Mouse (Mus musculus): Measurements from ENCODE around the gene Senp1.

Senp1 gene

DNA sequence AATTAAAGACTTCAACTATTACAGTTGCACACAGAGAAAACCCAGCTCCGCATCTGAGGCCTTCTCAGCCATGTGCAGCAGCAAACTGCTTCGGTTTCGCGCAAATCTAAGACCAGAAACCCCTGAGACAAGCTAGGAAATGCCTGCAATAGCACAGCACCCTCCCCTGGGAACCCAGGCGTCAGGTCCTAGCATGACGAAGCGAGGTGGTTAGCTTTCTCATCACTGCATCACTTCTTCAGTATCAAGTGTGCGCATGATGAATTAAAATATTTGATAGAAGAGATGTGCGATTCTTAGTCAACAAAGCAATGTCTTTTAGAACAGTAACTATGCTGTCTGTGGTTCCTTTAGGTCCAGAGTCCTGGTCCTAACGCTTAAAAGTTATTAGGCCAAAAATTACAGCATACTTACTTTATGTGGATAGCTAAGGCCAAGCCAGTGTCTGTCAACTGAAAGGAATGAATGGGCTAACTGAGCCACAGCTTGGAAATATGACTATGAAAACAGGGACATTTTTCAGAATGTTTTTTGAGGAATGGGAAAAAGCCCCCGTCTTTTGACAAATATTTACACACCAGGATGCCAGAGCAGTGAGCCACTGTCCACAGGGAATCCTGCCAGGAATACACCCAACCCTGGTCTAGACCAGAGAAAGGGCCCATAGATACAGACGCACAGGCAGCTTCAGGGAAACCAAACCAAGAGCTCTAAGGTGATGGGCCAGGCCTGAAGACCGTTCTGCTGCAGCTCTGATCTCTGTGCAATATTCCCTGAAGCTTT is 44.4 kb downstream of the Senp1 start:
- DNase-seq (ENCODE audit: low spot score in 2 of 2) = no peak

DNA sequence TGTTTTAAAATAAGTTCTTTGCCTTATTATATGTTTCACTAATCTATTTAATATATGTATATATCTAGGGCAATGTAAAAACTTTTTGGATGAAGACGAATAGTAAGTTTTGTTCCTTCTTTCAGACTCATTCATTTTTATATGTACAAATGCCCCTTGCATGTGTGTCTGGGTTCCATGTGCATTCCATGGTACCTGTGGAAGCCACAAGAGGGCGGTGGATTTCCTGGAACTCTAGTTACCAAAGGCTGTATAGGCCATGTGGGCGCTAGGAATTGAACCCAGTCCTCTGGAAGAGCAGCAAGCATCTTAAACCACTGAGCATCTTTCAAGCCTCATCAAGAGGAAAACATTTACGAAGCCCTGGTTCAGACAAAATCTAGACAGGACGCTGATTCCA is 49.2 kb downstream of the Senp1 start:
- no peak for DNase-seq (ENCODE audit: low spot score in 2 of 2)

DNA sequence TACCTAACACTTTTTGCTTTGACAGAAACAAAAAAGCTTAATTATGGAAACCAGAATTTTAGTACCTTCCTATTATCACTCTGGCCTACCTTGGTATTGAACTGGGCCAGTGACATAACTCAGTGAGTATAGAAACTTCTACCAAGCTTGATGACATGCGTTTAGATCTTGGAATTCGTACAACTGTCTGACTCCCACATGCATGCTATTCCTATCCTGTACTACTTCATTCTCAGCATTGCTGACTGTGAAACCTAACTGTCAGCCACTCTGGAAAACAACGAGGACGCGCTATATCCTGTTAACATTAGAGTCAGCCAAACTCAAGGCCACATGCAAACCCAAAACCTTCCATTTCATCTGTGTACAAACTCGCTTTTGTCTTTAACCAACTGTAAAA is 49.6 kb downstream of the Senp1 start:
- DNase-seq (ENCODE audit: low spot score in 2 of 2) = no peak

DNA sequence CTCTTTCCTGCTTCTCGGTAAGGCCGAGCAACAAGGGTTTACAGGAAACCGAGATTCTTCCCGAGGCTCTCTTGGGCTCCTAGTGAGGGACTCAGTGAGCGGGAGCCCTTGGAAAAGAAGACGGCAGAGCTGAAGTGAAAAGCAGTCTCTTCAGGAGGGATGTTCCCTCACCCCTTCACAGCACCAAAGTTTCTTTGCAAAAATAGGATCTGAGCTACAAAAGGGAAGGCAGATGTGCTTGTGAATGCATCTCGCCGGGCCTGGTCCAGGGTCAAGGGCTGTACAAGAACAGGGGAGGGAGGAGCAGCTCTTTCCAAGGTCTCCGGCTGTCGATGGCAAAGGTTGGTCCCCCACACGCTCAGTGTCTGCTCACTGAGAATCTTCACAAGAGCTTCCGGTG is 51.0 kb downstream of the Senp1 start:
- no peak for DNase-seq (ENCODE audit: low spot score in 2 of 2)

DNA sequence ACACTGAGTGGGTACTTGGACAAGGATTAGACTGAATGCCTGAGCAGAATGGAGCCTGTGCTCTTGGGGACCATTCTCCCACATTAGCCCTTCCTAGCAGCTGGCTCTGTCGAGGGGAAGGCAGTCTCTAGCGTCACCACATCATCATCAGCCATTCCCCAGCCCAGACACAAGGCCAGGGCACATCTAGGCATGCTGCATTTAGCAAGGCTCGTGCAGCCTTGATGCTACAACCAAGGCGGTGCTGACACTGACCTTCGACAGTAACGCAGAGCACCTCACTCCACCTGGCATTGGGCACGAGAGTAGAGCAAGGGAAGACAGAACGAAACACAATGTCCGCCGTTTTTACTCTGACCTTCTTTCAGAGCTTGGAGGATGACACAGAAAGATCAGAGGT is 53.9 kb downstream of the Senp1 start:
- no peak for DNase-seq (ENCODE audit: low spot score in 2 of 2)

DNA sequence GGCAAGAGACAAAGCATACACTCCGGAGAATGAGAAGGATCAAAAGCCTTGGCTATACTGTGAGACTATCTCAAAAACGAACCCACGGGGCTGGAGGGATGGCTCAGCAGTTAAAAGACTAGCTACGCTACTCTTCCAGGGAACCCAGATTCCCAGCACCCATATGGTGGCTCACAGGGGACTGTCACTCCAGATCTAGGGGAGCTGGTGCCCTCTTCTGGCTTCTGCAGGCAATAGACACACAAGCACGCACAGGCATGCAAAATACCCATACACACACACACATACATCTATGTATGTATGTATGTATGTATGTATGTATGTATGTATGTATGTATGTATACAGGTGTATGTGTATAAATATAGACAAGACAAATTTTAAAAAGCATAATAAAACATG is 57.0 kb downstream of the Senp1 start:
- no peak for DNase-seq (ENCODE audit: low spot score in 2 of 2)

DNA sequence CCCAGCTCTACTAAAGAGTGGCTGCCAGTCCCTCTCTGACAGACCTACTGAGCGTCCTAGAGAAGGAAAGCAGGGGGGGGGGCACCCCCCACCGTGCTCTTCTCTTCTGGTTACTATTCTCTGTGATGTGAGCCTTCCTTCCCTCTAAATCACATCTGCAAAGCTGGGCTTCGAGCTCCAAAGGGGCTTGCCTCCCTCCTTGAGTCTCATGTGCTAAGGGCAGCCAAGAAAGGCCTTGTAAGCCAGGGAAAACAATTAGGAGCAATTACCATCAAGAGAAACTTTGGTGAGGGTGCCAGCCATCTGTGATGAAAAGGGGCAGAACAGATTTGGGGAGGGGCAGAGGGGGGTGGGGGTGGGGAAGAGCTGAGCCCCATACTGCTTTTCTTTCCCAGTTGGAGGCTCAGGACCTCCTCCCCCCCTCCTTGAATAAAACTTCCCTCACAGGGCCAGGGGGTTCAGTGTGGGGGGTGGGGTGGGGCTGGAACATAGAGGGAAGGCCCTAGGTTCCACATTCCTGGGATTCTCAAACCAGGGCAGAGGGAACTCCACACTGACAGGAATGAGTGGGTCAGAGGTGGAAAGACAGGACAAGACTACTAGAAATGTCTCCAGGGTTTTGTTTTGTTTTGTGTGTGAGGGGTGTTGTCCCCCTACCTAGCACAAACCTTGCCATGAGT is 58.3 kb downstream of the Senp1 start:
- DNase-seq (ENCODE audit: low spot score in 2 of 2) = no peak

DNA sequence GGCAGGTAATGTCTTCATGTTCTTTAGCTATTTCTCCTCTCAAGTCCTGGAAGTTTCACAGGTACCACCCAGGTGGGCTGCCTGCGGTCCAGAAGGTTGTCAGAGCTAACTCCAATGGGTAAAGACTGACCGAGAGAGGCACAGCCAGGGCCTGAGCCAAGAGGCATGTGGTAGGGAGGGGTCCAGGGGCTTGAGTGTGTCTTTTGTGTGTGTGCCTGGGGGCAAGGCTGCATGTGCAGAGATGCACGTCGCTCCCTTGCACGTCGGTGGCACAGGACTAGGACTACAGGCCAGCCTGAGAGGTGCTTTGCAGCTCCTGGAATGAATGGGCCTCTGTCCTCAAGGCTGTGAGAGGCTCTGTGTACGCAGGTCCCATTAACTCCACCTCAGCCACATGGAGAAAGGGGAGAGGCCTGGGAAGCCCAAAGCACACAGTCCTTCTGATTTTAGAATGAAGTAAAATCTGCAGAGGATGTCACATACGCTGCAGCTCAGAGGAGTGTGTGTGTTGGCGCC is 60.3 kb downstream of the Senp1 start:
- DNase-seq (ENCODE audit: low spot score in 2 of 2) = no peak

DNA sequence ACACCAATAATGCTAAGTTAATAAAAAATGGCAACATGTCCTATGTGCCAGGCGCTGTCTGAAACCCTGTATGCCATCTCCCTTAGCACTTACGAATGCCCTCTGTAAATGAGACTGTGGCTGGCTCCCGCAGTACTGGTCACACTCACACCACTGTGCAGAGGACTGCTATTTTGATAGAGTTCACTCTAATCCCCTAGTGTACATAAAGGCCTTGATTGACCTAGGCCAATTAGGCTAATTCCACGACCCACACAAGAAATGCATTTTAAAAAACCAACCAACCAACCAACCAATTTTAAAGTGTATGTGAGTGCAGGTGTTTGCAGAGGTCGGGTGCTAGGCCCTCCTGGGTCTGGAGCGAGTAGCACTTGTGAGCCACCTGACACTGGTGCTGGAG is 63.7 kb downstream of the Senp1 start:
- no peak for DNase-seq (ENCODE audit: low spot score in 2 of 2)

DNA sequence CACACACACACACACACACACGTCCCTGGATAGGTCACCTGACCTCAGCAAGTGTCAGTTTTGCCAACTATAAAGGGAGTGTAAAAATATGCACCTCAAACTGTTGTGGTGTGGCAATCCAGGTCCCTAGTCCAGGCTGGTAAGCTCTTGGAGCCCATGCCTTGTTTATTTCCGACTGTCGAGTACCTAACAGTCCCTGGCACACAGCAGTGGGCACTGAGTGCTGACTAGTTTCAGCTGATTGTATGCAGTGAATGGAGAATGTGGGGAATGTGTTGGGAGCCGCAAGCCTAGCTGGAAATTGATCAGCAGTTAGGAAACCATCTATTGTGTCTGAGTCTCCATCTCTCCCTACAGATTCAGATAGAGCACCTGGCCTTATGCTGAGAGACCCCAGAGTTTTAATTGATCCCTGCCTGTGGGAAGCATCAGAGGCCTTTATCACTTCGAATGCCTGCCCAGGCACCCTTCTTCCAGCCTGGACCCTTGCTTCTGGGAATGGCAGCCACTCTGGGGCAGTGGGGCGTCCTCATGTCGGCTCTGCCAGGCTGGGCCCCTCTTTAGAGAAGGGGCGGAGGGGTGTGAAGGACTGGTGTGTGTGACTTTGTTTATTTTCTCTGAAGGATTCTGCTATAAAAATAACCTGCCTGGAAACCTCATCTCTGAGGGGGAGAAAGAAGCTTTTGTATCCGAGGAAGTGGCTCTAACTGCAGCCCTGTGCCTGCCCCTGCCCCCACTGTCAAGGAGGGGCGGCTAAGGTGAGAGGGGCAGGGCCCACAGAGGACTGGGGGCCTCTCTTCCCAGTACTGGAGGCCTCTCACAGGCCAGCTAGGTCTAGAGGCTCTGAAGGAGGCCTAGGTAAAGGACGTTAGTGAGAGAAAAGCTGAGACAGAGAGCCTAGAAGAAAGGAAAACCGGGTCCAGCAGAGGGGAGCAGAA is 66.3 kb downstream of the Senp1 start:
- DNase-seq (ENCODE audit: low spot score in 2 of 2) = no peak

DNA sequence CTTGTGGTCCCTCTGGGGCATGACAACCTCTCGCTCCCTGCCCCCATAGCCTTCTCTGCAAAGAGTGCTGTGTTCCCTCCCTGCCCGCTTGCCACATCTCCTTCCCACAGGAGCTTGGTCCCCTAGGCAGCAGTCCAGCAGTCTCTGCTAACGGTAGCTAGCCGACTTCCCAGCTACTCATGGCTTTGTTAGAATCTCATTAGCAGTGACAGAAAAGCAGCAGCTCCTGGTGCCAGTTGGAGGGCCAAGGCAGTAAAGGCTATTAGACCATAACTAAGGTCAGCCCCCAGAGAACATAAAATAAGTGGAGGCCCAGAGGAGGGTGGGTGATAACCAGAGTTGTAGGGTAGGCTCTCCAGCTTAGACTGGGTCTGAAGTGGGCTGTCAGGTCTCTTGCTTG is 67.9 kb downstream of the Senp1 start:
- DNase-seq (ENCODE audit: low spot score in 2 of 2) = no peak

DNA sequence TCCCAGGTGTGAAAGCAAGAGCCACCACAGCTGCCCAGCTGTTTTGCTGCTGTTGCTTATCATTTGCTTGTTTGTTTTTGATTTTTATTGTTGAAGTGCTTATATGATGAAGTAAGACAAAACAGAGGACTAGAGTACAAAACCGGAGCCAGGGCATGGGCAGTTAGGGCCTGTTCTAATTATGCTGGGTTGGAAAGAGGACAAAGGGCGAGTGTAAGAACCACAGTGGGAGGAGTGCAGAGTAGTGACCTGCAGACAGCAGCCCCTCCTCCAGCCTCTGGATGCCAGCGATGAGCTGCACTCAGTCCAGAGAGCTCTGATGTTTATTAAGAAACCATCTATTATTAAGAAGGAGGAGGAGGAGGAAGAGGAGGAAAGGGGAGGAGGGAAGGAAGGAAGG is 70.4 kb downstream of the Senp1 start:
- DNase-seq (ENCODE audit: low spot score in 2 of 2) = no peak

DNA sequence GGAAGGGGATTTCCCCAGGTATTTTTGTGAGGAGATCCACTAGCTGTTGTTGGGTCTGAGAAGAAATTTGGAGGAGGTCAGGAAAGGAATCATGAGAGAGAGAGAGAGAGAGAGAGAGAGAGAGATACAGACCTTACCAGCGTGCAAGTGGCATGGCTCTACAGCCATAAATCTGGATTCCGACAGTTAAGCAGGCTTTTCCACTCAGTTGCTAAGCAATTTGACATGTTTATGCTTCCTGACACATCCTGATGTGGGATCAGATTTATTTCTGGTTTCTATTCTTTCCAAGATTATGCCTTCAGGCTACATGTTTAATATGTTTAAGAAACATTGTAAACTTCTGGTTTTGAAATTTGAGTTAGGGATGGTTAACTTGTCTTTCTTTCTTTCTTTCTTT is 71.7 kb downstream of the Senp1 start:
- no peak for DNase-seq (ENCODE audit: low spot score in 2 of 2)

DNA sequence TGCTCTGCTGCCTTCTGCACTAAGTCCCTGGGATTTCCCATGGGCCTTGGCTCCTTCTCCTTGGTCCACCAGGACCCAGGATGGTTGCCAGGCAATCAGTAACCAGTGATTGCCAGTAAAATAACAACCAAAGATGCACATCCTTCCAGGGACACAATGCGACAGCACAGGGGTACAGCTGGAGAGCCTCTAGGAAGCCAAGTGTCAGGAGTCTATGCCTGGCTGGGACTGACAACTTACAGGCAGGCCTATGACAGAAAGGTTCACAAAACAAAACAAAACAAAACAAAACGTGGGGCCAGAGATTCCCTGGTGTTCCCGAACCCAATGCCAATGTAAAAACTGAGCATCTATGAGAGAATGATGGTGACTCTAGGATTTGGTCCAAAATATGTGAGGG is 74.5 kb downstream of the Senp1 start:
- no peak for DNase-seq (ENCODE audit: low spot score in 2 of 2)

DNA sequence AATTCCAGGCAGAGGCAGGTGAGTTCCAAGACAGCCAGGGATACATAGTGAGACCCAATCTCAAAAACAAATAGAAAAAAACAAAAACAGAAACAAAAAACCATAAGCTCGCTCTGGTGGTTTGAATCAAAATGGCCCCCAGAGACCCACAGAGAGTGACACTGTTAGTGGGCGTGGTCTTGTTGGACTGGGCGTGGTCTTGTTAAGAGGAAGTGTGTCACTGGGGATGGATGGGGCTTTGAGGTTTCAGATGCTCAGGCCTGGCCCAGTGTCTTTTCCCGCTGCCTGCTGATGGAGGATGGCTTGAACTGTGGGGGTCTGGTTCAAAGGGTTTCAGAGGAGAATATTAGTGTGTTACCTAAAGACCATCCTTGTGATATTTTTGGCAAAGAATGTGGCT is 75.6 kb downstream of the Senp1 start:
- DNase-seq (ENCODE audit: low spot score in 2 of 2) = no peak

DNA sequence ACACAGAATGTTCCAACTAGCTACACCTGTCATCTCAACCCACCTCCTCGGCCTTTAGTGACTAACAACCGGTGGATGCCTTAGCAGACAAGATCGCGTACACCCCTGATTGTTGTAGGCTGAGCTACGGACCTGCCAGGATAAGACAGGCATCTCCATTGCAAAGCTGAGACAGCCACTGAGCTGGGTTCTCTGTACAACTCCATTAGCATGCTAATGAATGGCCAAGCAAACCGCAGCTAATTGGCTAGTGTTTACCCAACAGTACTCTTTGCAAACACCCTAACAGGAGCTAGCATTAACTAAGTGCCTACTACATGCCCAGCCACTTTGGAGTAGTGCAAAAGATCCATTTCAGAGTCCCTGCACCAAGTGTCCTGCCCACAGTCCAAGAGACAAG is 80.7 kb downstream of the Senp1 start:
- no peak for DNase-seq (ENCODE audit: low spot score in 2 of 2)

DNA sequence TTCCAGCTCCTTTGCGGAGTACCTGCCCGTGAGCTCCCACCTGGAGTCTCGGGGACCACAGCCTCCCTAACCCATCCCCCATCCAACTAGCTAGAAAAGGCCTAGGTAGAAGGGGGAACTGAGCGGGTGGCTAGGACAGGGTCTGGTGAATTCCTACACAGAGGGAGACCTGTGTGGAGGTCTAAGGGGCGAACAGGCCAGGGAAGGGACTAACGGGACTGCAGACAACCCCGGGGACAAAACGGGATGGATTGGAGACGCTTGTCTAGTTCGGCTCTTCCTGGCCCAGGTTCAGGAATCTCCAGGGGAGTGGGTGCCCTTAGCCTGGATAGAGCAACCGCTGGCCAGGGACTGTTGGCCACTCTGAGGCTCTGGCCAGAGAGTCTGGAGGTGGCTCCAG is 88.4 kb downstream of the Senp1 start:
- DNase-seq (ENCODE audit: low spot score in 2 of 2) = no peak

DNA sequence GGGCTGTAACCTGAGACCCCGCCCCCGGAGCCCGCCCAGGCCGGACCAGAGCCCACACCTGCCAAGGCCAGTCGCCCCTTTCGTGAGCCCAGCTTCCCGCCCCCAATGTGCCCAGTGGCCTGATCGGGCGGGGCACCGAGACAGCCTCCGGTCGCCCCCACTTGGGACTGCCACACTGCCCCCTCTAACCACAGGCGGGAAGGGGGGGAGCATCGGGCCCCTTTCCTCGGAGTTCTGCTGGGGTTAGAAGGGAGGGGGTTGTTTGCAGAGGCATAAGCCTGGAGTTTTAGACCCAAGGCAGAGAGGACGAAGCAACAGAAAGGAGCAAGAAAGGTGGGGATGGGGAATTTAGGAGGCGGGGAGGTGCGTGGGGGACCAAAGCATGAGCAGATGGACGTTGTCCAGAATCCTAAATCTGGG is 88.8 kb downstream of the Senp1 start:
- no peak for DNase-seq (ENCODE audit: low spot score in 2 of 2)

DNA sequence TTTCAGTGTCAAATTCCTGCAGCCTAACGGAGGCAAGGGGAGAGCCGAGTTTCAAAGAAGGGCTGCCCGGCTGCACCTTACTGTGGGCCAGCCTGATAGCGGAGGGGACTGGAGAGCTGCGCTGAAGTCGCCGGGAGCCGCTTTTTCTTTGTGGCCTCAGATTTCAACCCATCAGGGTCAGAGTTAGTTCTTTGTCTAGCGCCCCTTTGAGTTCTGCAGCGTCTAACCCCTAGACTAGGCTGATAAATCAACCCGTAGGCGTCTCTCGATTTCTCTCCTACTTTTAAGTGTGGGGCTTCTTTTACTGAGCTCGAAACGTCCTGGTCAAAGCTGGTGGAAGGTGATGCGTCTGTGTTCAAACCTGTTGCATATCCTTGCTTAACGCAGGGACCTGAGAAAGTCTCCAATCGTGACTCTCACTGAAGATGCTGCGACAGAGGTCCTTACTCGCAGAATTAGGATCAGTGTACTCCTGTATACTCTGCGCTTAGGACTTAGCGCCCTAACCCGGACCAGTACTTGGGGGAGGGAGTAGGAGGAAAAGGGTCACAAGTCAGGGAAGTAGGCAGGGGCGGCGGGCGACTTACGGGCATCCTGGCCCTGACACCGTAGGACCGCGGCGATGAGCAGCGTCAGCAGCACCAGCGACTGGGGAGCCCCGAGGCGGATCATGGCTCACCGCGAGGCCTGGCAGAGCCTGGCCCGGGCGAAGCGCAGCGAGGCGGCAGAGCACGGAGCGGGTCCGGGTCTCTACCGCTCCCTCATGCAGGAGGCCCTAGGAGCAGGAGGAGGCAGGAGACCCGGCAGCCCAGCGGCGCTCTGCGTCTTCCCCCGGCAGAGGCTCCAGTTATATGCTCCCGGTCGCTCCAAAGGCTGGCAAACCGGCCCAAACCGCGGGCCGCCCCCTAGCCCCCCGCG is 89.5 kb downstream of the Senp1 start, which contains the start of gene Col2a1:
Gene Col2a1 (minus strand): TSS at position 874 of the 918 bp plus-strand sequence.
- DNase-seq (ENCODE audit: low spot score in 2 of 2) = no peak

DNA sequence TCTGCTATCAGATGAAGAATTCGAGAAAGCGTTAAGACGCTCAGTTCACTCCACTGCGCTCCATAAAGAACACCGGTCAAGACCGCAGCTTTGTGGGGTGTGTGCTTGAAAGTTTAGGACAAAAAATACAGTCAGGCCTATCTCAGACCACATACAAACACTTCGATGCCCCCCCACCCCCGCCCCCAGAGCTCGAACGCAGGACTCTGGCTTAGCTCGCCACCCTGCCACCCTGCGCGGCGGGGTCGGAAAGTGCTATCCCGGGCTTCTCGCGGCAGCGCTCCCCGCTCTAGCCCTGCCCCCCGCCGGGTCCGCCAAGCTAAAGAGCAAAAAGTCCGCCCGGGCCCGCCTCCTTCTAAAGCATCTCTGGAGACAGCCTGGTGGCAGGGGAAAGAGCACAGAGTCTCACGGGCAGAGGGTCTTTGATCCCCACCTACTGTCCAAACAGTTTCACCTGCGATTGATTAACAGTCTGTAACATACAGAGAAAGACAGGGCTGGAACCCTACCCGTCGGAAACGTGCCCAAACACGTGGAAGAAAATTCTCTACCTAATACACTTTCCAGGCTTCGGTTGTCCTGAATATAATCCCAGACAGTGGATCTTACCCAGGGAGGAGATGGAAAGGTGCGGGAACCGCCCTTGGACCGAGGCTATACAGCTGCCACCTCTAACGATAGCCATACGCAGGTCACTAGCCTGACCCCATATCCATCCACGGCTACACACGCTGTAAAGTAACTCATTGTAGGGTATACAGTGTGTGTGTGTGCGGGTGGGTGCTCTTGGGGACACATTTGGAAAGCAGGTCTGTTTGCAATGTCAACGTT is 90.3 kb downstream of the Senp1 start:
- no peak for DNase-seq (ENCODE audit: low spot score in 2 of 2)

Measured in right cerebral cortex, postnatal 36 days (tissue).